ENCODE assay signal across 27 mouse cellular contexts in genomic region chr9:34458189-34458588, GRCm38 (mm10). TPM values are rescaled to one million over a fixed set of nuclear protein-coding genes. Genes with fewer than 3 reads are reported as not detected.
DNase-seq lines count a peak whose midpoint lies in the region; ATAC-seq and TF ChIP-seq lines count a peak whose summit lies in the region.
"Had no signal": no experiment of that assay in that cellular context is flagged by ENCODE, and none has a peak within 500 bp of the region (broad histone marks: within the 10 kb centered on the region; RNA-seq: fewer than 3 reads in every experiment).

No protein-coding gene starts in this region.

- H3K9me3 ChIP-seq in forebrain, embryonic 13.5 days (replicated peaks) = no peaks in the 10 kb centered on the region
- H3K9me3 ChIP-seq in forebrain, embryonic 12.5 days = no peaks in the 10 kb centered on the region
- no peaks in the 10 kb centered on the region for H3K9me3 ChIP-seq in hindbrain, postnatal 0 days (ENCODE audit: low read length)
- H3K9me3 ChIP-seq in hindbrain, embryonic 11.5 days (ENCODE audit: control insufficient read depth, low read length) = no peaks in the 10 kb centered on the region
- no peaks in the 10 kb centered on the region for H3K9me3 ChIP-seq in liver, postnatal 0 days (ENCODE audit: low read length)
- H3K9me3 ChIP-seq: heart, embryonic 13.5 days; hindbrain, embryonic 10.5 days; limb, embryonic 13.5 days; midbrain, embryonic 13.5 days; neural tube, embryonic 12.5 days had no signal

- no peak for TF ChIP-seq EP300 in liver, postnatal 0 days (IDR thresholded peaks at IDR 0.05; ENCODE audit: low read depth)

- no peak overlapping the region for H3K4me3 ChIP-seq in forebrain, embryonic 13.5 days
- no peak overlapping the region for H3K4me3 ChIP-seq in forebrain, embryonic 12.5 days (replicated peaks)
- H3K4me3 ChIP-seq in hindbrain, postnatal 0 days (ENCODE audit: low read length) = no peak overlapping the region
- H3K4me3 ChIP-seq in hindbrain, embryonic 11.5 days (ENCODE audit: low read depth, low read length) = no peak overlapping the region
- no peak overlapping the region for H3K4me3 ChIP-seq in liver, postnatal 0 days (ENCODE audit: low read depth, low read length)
- H3K4me3 ChIP-seq: heart, embryonic 13.5 days; hindbrain, embryonic 10.5 days; limb, embryonic 13.5 days; midbrain, embryonic 13.5 days; myocyte; neural tube, embryonic 12.5 days had no signal

- peak; percentile 34 for DNase-seq in hindbrain, postnatal 0 days (ENCODE audit: low spot score)
- no peak for DNase-seq in hindbrain, embryonic 11.5 days (ENCODE audit: low spot score)
- peak; percentile 27 for DNase-seq in brain, adult 2 months (ENCODE audit: low read depth, low spot score)
- DNase-seq in brain, embryonic 14.5 days (ENCODE audit: low read depth) = peak; percentile 69
- no peak for DNase-seq in liver, postnatal 0 days
- DNase-seq: adrenal gland, postnatal 25 days; B cell, adult 2 months; heart, postnatal 10 days; kidney, adult 11 months; kidney, postnatal 14 days; layer of hippocampus, adult 9-11 months; lung, postnatal 36 days; right cerebral cortex, adult 18-20 months; right cerebral cortex, postnatal 4 days; thymus, adult 18-20 months; thymus, postnatal 25 days had no signal

- peak; percentile 16; the same call in 1 of the 2 replicates for ATAC-seq in forebrain, embryonic 13.5 days
- ATAC-seq in forebrain, embryonic 12.5 days (ENCODE audit: low FRiP score) = no peak
- ATAC-seq in hindbrain, postnatal 0 days = no peak
- ATAC-seq in hindbrain, embryonic 11.5 days (ENCODE audit: low FRiP score) = no peak
- ATAC-seq in liver, postnatal 0 days = no peak
- ATAC-seq: midbrain, embryonic 13.5 days had no signal

- WGBS in forebrain, embryonic 13.5 days = 49% methylated on average over 5 of the region's 5 CpGs
- WGBS in forebrain, embryonic 12.5 days = 53% methylated on average over 5 of the region's 5 CpGs
- WGBS in hindbrain, postnatal 0 days = 44% methylated on average over 5 of the region's 5 CpGs
- 85% methylated on average over 5 of the region's 5 CpGs for WGBS in hindbrain, embryonic 11.5 days
- 69% methylated on average over 5 of the region's 5 CpGs for WGBS in liver, postnatal 0 days (ENCODE audit: insufficient replicate concordance)

- TF ChIP-seq CTCF in hindbrain, postnatal 0 days (IDR thresholded peaks at IDR 0.05; ENCODE audit: low read depth) = no peak
- no peak for TF ChIP-seq CTCF in brain, embryonic 14.5 days (IDR thresholded peaks at IDR 0.05; ENCODE audit: borderline replicate concordance, extremely low read depth, insufficient read depth, insufficient read length)
- no peak for TF ChIP-seq CTCF in liver, postnatal 0 days (IDR thresholded peaks at IDR 0.05; ENCODE audit: low read depth)

- no peaks in the 10 kb centered on the region for H3K36me3 ChIP-seq in forebrain, embryonic 13.5 days (ENCODE audit: poor library complexity, severe bottlenecking)
- no peaks in the 10 kb centered on the region for H3K36me3 ChIP-seq in forebrain, embryonic 12.5 days (replicated peaks)
- H3K36me3 ChIP-seq in hindbrain, postnatal 0 days (ENCODE audit: insufficient read depth, low read length) = no peaks in the 10 kb centered on the region
- H3K36me3 ChIP-seq in hindbrain, embryonic 11.5 days (ENCODE audit: control insufficient read depth, insufficient read depth, low read length) = no peaks in the 10 kb centered on the region
- H3K36me3 ChIP-seq in liver, postnatal 0 days (replicated peaks; ENCODE audit: insufficient read depth, low read length) = no peaks in the 10 kb centered on the region
- H3K36me3 ChIP-seq: heart, embryonic 13.5 days; hindbrain, embryonic 10.5 days; limb, embryonic 13.5 days; midbrain, embryonic 13.5 days; neural tube, embryonic 12.5 days had no signal

- no peak overlapping the region for H3K27ac ChIP-seq in forebrain, embryonic 13.5 days
- no peak overlapping the region for H3K27ac ChIP-seq in forebrain, embryonic 12.5 days
- H3K27ac ChIP-seq in hindbrain, postnatal 0 days = no peak overlapping the region
- no peak overlapping the region for H3K27ac ChIP-seq in hindbrain, embryonic 11.5 days (ENCODE audit: low read depth, low read length)
- no peak overlapping the region for H3K27ac ChIP-seq in liver, postnatal 0 days (ENCODE audit: low read depth)
- H3K27ac ChIP-seq: heart, embryonic 13.5 days; hindbrain, embryonic 10.5 days; limb, embryonic 13.5 days; midbrain, embryonic 13.5 days; neural tube, embryonic 12.5 days; stomach, postnatal 0 days had no signal

- H3K4me2 ChIP-seq in forebrain, embryonic 13.5 days = no peak overlapping the region
- H3K4me2 ChIP-seq in forebrain, embryonic 12.5 days = no peak overlapping the region
- no peak overlapping the region for H3K4me2 ChIP-seq in hindbrain, postnatal 0 days (ENCODE audit: low read depth, low read length)
- no peak overlapping the region for H3K4me2 ChIP-seq in hindbrain, embryonic 11.5 days (replicated peaks; ENCODE audit: low read depth, low read length)
- no peak overlapping the region for H3K4me2 ChIP-seq in liver, postnatal 0 days (ENCODE audit: low read depth, low read length)
- H3K4me2 ChIP-seq: heart, embryonic 13.5 days; limb, embryonic 13.5 days; liver, embryonic 11.5 days; midbrain, embryonic 13.5 days; neural tube, embryonic 12.5 days had no signal

- no peaks in the 10 kb centered on the region for H3K27me3 ChIP-seq in forebrain, embryonic 13.5 days
- no peaks in the 10 kb centered on the region for H3K27me3 ChIP-seq in forebrain, embryonic 12.5 days
- H3K27me3 ChIP-seq in hindbrain, postnatal 0 days (ENCODE audit: insufficient read depth, low read length) = no peaks in the 10 kb centered on the region
- H3K27me3 ChIP-seq in hindbrain, embryonic 11.5 days (ENCODE audit: control insufficient read depth, insufficient read depth, low read length) = no peaks in the 10 kb centered on the region
- no peaks in the 10 kb centered on the region for H3K27me3 ChIP-seq in liver, postnatal 0 days (ENCODE audit: insufficient read depth, low read length)
- H3K27me3 ChIP-seq: heart, embryonic 13.5 days; limb, embryonic 13.5 days; midbrain, embryonic 13.5 days; neural tube, embryonic 12.5 days had no signal

- no peak for TF ChIP-seq POLR2A in brain, embryonic 14.5 days (IDR thresholded peaks at IDR 0.05; ENCODE audit: borderline replicate concordance, extremely low read depth, insufficient read depth, insufficient read length, poor library complexity, severe bottlenecking)

- H3K4me1 ChIP-seq in forebrain, embryonic 13.5 days = peaks cover 12% of the 10 kb centered on the region
- 0 out of 2 replicates have a peak, but pooled peaks cover 5% of the 10 kb centered on the region for H3K4me1 ChIP-seq in forebrain, embryonic 12.5 days
- no peaks in the 10 kb centered on the region for H3K4me1 ChIP-seq in hindbrain, postnatal 0 days (ENCODE audit: insufficient read depth, low read length)
- H3K4me1 ChIP-seq in hindbrain, embryonic 11.5 days (replicated peaks; ENCODE audit: control insufficient read depth, insufficient read depth, low read length) = no peaks in the 10 kb centered on the region
- H3K4me1 ChIP-seq in liver, postnatal 0 days (ENCODE audit: insufficient read depth) = no peaks in the 10 kb centered on the region
- H3K4me1 ChIP-seq: heart, embryonic 13.5 days; hindbrain, embryonic 10.5 days; limb, embryonic 13.5 days; neural tube, embryonic 12.5 days had no signal

- no peak overlapping the region for H3K9ac ChIP-seq in forebrain, embryonic 13.5 days
- no peak overlapping the region for H3K9ac ChIP-seq in forebrain, embryonic 12.5 days
- no peak overlapping the region for H3K9ac ChIP-seq in hindbrain, postnatal 0 days (replicated peaks; ENCODE audit: low read length)
- no peak overlapping the region for H3K9ac ChIP-seq in hindbrain, embryonic 11.5 days (ENCODE audit: low read depth, low read length)
- no peak overlapping the region for H3K9ac ChIP-seq in liver, postnatal 0 days (replicated peaks)
- H3K9ac ChIP-seq: heart, embryonic 13.5 days; limb, embryonic 13.5 days; midbrain, embryonic 13.5 days; neural tube, embryonic 12.5 days had no signal

RNA-seq across cellular contexts. Expression of gene Kirrel3, which starts 27.5 kb away (rescaled TPM):
- 17.1 and 23.2 TPM in 2 replicates for polyA plus RNA-seq in forebrain, embryonic 13.5 days (2015; fragmentation: Nextera tagmentation; extraction: Ambion mirVana)
- polyA plus RNA-seq in forebrain, embryonic 12.5 days (2016; fragmentation: Nextera tagmentation; extraction: Ambion mirVana) = 10.3 and 11.4 TPM in 2 replicates
- total RNA-seq in hindbrain, postnatal 0 days (2014; rRNA removed) = 34.9 and 40.6 TPM in 2 replicates
- 44.5 and 44.9 TPM in 2 replicates for polyA plus RNA-seq in hindbrain, postnatal 0 days (2015; fragmentation: Nextera tagmentation; extraction: Ambion mirVana)
- polyA plus RNA-seq in hindbrain, embryonic 11.5 days (2014; fragmentation: Nextera tagmentation; extraction: Ambion mirVana) = 8.4 and 10.6 TPM in 2 replicates
- polyA plus RNA-seq in brain, embryonic 14.5 days (2012; rRNA removed) = 20.9 and 33.3 TPM in 2 replicates
- polyA plus RNA-seq in liver, postnatal 0 days (2015; fragmentation: Nextera tagmentation; extraction: Ambion mirVana) = 0.07 TPM in 1 of 2 replicates, not detected in the other
- total RNA-seq: megakaryocyte, adult 5-6 weeks had no signal

Comparison
In these comparisons a context has a peak if more than half of its experiments do, and no peak if none do; other contexts are left out.
1. DNase-seq: peak in hindbrain, postnatal 0 days (single experiment), brain, adult 2 months (single experiment) and brain, embryonic 14.5 days (single experiment); none in hindbrain, embryonic 11.5 days (single experiment) and liver, postnatal 0 days (single experiment).